Mouse (Mus musculus) liver, embryonic 14.5 days (tissue): ENCODE results near the gene Ptx3.
A peak's percentile ranks its signal among the peaks of the same experiment; 100 is the strongest.

Source experiments
- CTCF ChIP-seq: IDR thresholded peaks from 2 replicates; pipeline ENCODE4 v1.5.1; 2016; ENCODE audit warnings: antibody characterized with exemption, low read depth, control low read depth
- EP300 ChIP-seq: IDR thresholded peaks from 2 replicates; pipeline ENCODE4 v1.6.1; 2016; ENCODE audit warnings: antibody characterized with exemption, low read depth

GRCm38 (mm10) chr3:66262319-66262718, 42.6 kb downstream of the Ptx3 start:
- TF ChIP-seq CTCF (peak; percentile 26; the same call in 1 of the 2 replicates), EP300 (no peak)
